Mouse (Mus musculus) central nervous system, embryonic 11.5 days (tissue): Measurements from ENCODE around the gene Myrfl. TPM values are rescaled to one million over a fixed set of nuclear protein-coding genes. Genes with fewer than 3 reads are reported as not detected.

Experiments
- polyA plus RNA-seq: library from polyadenylated mRNA; depleted of rRNA; stranded (reverse); fragments of >200 nt; gene quantifications from 2 replicates; pipeline ENCODE4 v1.2.3, GENCODE M21; 2012; rRNA removed

Gene Myrfl
- 0.05 and 0.24 TPM in 2 replicates for polyA plus RNA-seq

DNA sequence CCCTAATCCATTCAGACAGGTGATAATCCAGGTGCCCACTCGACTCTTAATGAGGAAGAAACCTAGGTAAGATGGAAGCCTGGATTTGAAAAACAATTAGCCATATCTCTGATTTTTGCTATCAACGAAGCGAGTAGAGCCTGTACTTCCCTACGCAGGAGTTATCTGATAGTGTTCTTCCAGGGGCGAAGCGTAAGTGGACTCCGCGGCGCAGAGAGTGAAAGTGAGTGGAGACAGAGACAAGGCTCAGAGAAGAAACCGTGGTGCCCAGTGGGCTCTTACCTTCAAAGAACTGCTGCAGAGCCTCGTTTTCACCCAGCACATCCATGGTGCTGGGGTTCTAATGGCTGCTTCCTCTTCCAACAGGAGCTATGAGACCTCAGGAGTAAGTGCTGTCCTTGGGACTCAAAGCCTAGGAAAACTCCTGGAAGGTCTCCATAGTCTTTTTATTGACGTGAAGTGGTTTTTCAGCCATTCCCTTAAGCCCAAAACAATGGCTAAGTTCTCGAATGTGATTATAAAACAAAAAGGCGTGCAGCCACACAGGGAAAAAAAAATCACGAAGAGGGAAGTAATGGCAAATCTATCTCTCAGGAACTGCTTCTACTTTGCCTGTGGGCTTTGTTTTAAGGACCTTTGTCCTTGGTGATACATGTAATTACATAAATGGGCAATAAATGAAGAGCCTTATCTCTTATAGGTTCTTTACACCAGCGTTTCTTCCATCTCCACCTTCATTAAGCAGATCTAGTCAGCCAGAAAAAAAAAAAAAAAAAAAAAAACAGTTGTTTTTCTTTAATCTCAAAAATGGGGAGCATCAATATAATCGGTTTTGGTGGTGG is at the start of gene Myrfl:
TSS of gene Myrfl (minus strand) at position 584 of the 842 bp plus-strand sequence.

Other genes starting within 250 kb of the Myrfl start
- gene Rab3ip, start 53.9 kb upstream of the Myrfl start, polyA plus RNA-seq = 30.5 and 47.8 TPM in 2 replicates
- gene Gm10271, start 75.7 kb upstream of the Myrfl start, polyA plus RNA-seq = not detected in 2 replicates
- gene Best3, start 89.4 kb upstream of the Myrfl start, polyA plus RNA-seq = 0.12 and 0.55 TPM in 2 replicates
- 1.1 and 1.8 TPM in 2 replicates for gene Lrrc10, start 148.4 kb upstream of the Myrfl start, polyA plus RNA-seq
- 328 TPM in 2 replicates for gene Cct2, start 166.9 kb upstream of the Myrfl start, polyA plus RNA-seq